Mouse (Mus musculus) central nervous system, embryonic 11.5 days (tissue): ENCODE results near the gene Lgalsl. TPM values are rescaled to one million over a fixed set of nuclear protein-coding genes. Genes with fewer than 3 reads are reported as not detected.

Experiments used
- polyA plus RNA-seq: library from polyadenylated mRNA; depleted of rRNA; stranded (reverse); fragments of >200 nt; gene quantifications from 2 replicates; pipeline ENCODE4 v1.2.3, GENCODE M21; 2012; rRNA removed

Lgalsl gene
- 13.1 and 17.7 TPM in 2 replicates for polyA plus RNA-seq

DNA sequence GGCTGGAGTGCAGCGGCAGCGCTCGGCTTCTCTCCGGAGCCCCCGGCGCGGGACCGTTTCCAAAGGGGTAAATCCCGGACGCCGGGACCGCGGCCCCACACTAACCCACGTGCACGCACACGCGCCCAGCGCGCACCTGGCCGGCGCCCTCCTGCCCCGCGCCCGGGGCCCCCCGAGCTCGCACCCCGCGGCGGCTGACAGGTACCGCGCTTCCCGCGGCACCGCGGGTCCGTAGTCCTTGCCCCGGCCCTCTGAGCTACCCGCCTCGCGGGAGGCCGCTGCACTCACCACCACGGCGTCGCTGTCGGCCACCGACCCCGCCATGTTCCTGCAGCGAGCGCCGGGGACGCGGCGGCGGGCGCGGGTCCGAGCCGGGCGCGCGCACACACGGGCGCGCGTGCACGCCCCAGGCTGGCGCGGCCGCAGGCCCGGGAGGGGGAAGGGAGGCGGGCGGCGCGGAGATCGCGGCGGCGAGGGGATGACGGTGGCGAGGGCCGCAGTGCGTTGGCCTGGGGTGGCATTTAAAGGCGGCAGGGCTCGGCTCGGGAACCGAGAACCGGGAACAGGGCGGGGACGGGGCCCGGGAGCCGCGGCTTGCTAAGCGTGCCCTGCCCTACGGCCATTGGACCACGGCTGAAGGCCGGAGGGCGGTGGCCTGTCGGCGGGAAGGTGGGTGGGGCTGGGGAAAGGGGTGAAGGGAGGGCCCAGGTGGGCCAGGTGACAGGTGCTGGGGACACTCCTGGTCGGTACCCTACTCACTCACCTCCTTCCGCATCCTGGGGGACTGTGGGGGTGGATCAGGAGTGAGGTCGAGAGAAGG lies at the start of gene Lgalsl:
Gene Lgalsl, minus strand, starts transcription at position 371 of the 820 bp plus-strand sequence.

Other genes with a start within 250 kb of the Lgalsl start
- 44.9 and 65.7 TPM in 2 replicates for gene Aftph, start 89.5 kb downstream of the Lgalsl start, polyA plus RNA-seq